Mouse (Mus musculus) large intestine, adult 2 months (tissue): ENCODE data around the gene Pnma3. TPM values are rescaled to one million over a fixed set of nuclear protein-coding genes. Genes with fewer than 3 reads are reported as not detected.
"Not testable (repeated sequence)": the region's sequence is repeated elsewhere in the genome, so short reads cannot be mapped to it uniquely, and the experiment has no call there.

Experiments
- DNase-seq: peaks from one replicate; pipeline ENCODE4 v3.0.0-alpha.2; 2012; ENCODE audit warnings: low read depth, low spot score
- WGBS: fragments of 180-500 bp; shearing (Covaris S2); methylation state at CpG from one replicate; pipeline ENCODE4 v1.1.7; 2018; 5-methylcytosine and 5-hydroxymethylcytosine counted together
- polyA plus RNA-seq: library from polyadenylated mRNA; depleted of rRNA; stranded (reverse); fragments of >200 nt; gene quantifications from 2 replicates; pipeline ENCODE4 v1.2.3, GENCODE M21; 2012; rRNA removed

Gene Pnma3
- 0.04 and 0.10 TPM in 2 replicates for polyA plus RNA-seq

GRCm38 (mm10) chrX:73064415-73064793 lies at the start of gene Pnma3:
TSS of gene Pnma3 (plus strand) at chrX:73064787.
- WGBS = 41% methylated on average over 7 of the region's 7 CpGs
- DNase-seq = no peak

- no peak for DNase-seq
- WGBS = 78% methylated on average over 1 of the region's 1 CpGs
Observed at GRCm38 (mm10) chrX:73037003-73037402, 27.6 kb upstream of the Pnma3 start, which contains the start of gene Pnma5. TSS of gene Pnma5 (minus strand) at chrX:73037103.

GRCm38 (mm10) chrX:73038831-73039230 lies 25.8 kb upstream of the Pnma3 start:
- WGBS = 80% methylated on average over 8 of the region's 8 CpGs
- no peak for DNase-seq

- no peak for DNase-seq
- WGBS = 80% methylated on average over 12 of the region's 12 CpGs
Observed at GRCm38 (mm10) chrX:73039666-73040065, 24.9 kb upstream of the Pnma3 start.

- 17% methylated on average over 14 of the region's 14 CpGs for WGBS
- peak; percentile 54 for DNase-seq
Observed at GRCm38 (mm10) chrX:73053860-73054563, 10.6 kb upstream of the Pnma3 start.

- DNase-seq = no peak
- WGBS = 83% methylated on average over 1 of the region's 1 CpGs
Observed at GRCm38 (mm10) chrX:73061528-73061927, 3.1 kb upstream of the Pnma3 start.

- no peak for DNase-seq
Observed at GRCm38 (mm10) chrX:73062323-73062722, 2.3 kb upstream of the Pnma3 start.

GRCm38 (mm10) chrX:73063512-73064414 lies 824 bp upstream of the Pnma3 start:
- 53% methylated on average over 24 of the region's 24 CpGs for WGBS
- DNase-seq = no peak

More at GRCm38 (mm10) chrX:73062323-73062722, 2.3 kb upstream of the Pnma3 start:
- WGBS = 48% methylated on average over 5 of the region's 5 CpGs

GRCm38 (mm10) chrX:73066765-73067312 lies 2.3 kb downstream of the Pnma3 start:
- WGBS = 40% methylated on average over 1 of the region's 5 CpGs
- not testable (repeated sequence) for DNase-seq

GRCm38 (mm10) chrX:73082267-73083055 lies 17.9 kb downstream of the Pnma3 start, which contains the start of gene Xlr4a:
TSS of gene Xlr4a (minus strand) at chrX:73082478.
- WGBS = 77% methylated on average over 19 of the region's 19 CpGs
- DNase-seq = not testable (repeated sequence)

GRCm38 (mm10) chrX:73096941-73097508 lies 32.4 kb downstream of the Pnma3 start, which contains the start of gene Xlr3a:
TSS of gene Xlr3a (minus strand) at chrX:73097095.
- WGBS = 74% methylated on average over 12 of the region's 13 CpGs
- DNase-seq = not testable (repeated sequence)

- WGBS = no CpG with 5 or more reads among the region's 7 CpGs
- DNase-seq = not testable (repeated sequence)
Observed at GRCm38 (mm10) chrX:73116747-73117146, 52.2 kb downstream of the Pnma3 start, which contains the start of gene Gm14685. TSS of gene Gm14685 (plus strand) at chrX:73117047.

Other genes starting within 250 kb of the Pnma3 start
- 0.02 and 0.08 TPM in 2 replicates for gene Gabrq, start 239.6 kb upstream of the Pnma3 start, polyA plus RNA-seq
- gene Cetn2, start 146.4 kb upstream of the Pnma3 start, polyA plus RNA-seq = 4.8 and 5.9 TPM in 2 replicates
- 20.4 and 26.2 TPM in 2 replicates for gene Nsdhl, start 146.2 kb upstream of the Pnma3 start, polyA plus RNA-seq
- gene Zfp185, start 77.4 kb upstream of the Pnma3 start, polyA plus RNA-seq = 0.32 and 0.36 TPM in 2 replicates
- not detected in 2 replicates for gene Pnma5, start 27.7 kb upstream of the Pnma3 start, polyA plus RNA-seq
- 0.32 TPM in 2 replicates for gene Xlr4a, start 17.7 kb downstream of the Pnma3 start, polyA plus RNA-seq
- gene Xlr3a, start 32.3 kb downstream of the Pnma3 start, polyA plus RNA-seq = 0.55 and 0.92 TPM in 2 replicates
- gene Gm14685, start 52.3 kb downstream of the Pnma3 start, polyA plus RNA-seq = 0.05 and 0.10 TPM in 2 replicates
- gene Xlr5b, start 84.0 kb downstream of the Pnma3 start, polyA plus RNA-seq = 0.07 TPM in 1 of 2 replicates, not detected in the other
- not detected in 2 replicates for gene DXBay18, start 84.7 kb downstream of the Pnma3 start, polyA plus RNA-seq
- gene Spin2d, start 112.2 kb downstream of the Pnma3 start, polyA plus RNA-seq = not detected in 2 replicates
- gene Xlr3b, start 127.4 kb downstream of the Pnma3 start, polyA plus RNA-seq = 0.22 TPM in 1 of 2 replicates, not detected in the other
- 0.47 and 0.99 TPM in 2 replicates for gene Xlr4b, start 149.5 kb downstream of the Pnma3 start, polyA plus RNA-seq
- gene F8a, start 163.5 kb downstream of the Pnma3 start, polyA plus RNA-seq = 7.2 and 7.7 TPM in 2 replicates
- 0.41 and 0.74 TPM in 2 replicates for gene Xlr4c, start 178.3 kb downstream of the Pnma3 start, polyA plus RNA-seq
- not detected in 2 replicates for gene Xlr3c, start 200.6 kb downstream of the Pnma3 start, polyA plus RNA-seq
- not detected in 2 replicates for gene Xlr5a, start 228.2 kb downstream of the Pnma3 start, polyA plus RNA-seq
- not detected in 2 replicates for gene Xlr5c, start 228.2 kb downstream of the Pnma3 start, polyA plus RNA-seq